9 mouse cellular contexts compared by ENCODE assay signal in the genomic region with DNA sequence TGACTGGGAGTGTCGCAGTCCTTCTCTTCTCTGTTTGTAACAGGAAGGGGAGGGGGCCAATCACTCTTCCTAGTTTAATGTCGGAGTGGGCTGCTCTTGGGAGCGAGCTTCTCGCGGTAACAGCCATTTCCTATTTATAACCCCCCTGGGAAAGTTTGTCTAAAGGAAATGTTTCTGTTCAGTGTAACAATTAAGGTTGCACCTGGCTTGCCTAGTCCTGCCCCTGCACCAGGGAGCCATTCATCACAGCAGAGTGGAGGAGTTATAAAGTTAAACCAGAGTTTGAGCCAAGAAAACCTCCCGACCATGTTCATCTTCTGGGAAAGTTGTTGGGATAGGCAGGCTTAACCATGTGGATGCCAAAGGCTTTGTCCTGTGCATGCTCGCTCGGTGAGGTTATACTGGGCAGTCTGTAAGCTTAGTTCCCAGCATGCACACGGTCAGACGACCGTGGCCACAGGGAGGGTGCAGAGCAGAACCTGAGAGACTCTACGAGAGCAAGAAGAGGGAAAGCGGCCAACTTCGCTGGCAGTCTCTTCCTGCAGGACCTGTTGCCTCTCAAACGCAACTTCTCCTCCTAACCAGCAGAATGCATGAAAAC.
DNase-seq lines count a peak whose midpoint lies in the region; ATAC-seq and TF ChIP-seq lines count a peak whose summit lies in the region.
"Had no signal": no experiment of that assay in that cellular context is flagged by ENCODE, and none has a peak within 500 bp of the region (broad histone marks: within the 10 kb centered on the region; RNA-seq: fewer than 3 reads in every experiment).

No protein-coding gene starts in this region.

- peak overlapping the region; percentile 50 for H3K4me2 ChIP-seq in heart, embryonic 11.5 days
- H3K4me2 ChIP-seq in limb, embryonic 12.5 days, result peak overlapping the region; percentile 53

- TF ChIP-seq CTCF in E14TG2a.4 (conservative IDR thresholded peaks at IDR 0.05; ENCODE audit: low read length), result no peak

- H3K4me1 ChIP-seq in E14TG2a.4 (replicated peaks; ENCODE audit: low read depth, low read length), result peaks cover 22% of the 10 kb centered on the region
- H3K4me1 ChIP-seq in heart, embryonic 11.5 days (ENCODE audit: control insufficient read depth, insufficient read depth, low read length), result no peaks in the 10 kb centered on the region
- peaks cover 46% of the 10 kb centered on the region for H3K4me1 ChIP-seq in limb, embryonic 12.5 days (replicated peaks)

- H3K9me3 ChIP-seq in E14TG2a.4 (ENCODE audit: low read length), result peaks cover 5% of the 10 kb centered on the region; the same call in 1 of the 2 replicates
- H3K9me3 ChIP-seq in heart, embryonic 11.5 days (replicated peaks; ENCODE audit: control insufficient read depth, low read length), result no peaks in the 10 kb centered on the region; the same call in 1 of the 2 replicates
- peaks cover 3% of the 10 kb centered on the region; the same call in 1 of the 2 replicates for H3K9me3 ChIP-seq in limb, embryonic 12.5 days

- H3K27me3 ChIP-seq in E14TG2a.4 (ENCODE audit: insufficient read depth, low read length), result peaks cover 6% of the 10 kb centered on the region
- no peaks in the 10 kb centered on the region for H3K27me3 ChIP-seq in heart, embryonic 11.5 days (ENCODE audit: control insufficient read depth, insufficient read depth, low read length)
- no peaks in the 10 kb centered on the region for H3K27me3 ChIP-seq in limb, embryonic 12.5 days

- whole genome bisulfite sequencing in heart, embryonic 11.5 days (ENCODE audit: insufficient replicate concordance), result 41% methylated on average over 15 of the region's 15 CpGs
- WGBS in limb, embryonic 12.5 days, result 4% methylated on average over 15 of the region's 15 CpGs

- no peak overlapping the region for H3K27ac ChIP-seq in heart, embryonic 11.5 days (ENCODE audit: low read depth, low read length)
- peak overlapping the region; percentile 88 for H3K27ac ChIP-seq in limb, embryonic 12.5 days

- DNase-seq in adrenal gland, adult 2 months, result peak; percentile 10
- no peak for DNase-seq in adrenal gland, adult 8-10 months
- no peak for DNase-seq in layer of hippocampus, postnatal 25 days (ENCODE audit: extremely low spot score in 1 of 2, low spot score in 1 of 2)
- DNase-seq in cerebellum, postnatal 36 days, result no peak
- DNase-seq: cerebellum, postnatal 14 days had no signal

- H3K4me3 ChIP-seq in E14TG2a.4 (replicated peaks; ENCODE audit: low read length), result peak overlapping the region; percentile 73
- H3K4me3 ChIP-seq in heart, embryonic 11.5 days (ENCODE audit: low read depth, low read length), result no peak overlapping the region
- H3K4me3 ChIP-seq in limb, embryonic 12.5 days (replicated peaks), result peak overlapping the region; percentile 21

- ATAC-seq in heart, embryonic 11.5 days (replicated peaks; ENCODE audit: insufficient number of reproducible peaks, low FRiP score, low TSS enrichment), result no peak
- peak; percentile 94 for ATAC-seq in limb, embryonic 12.5 days (ENCODE audit: insufficient number of reproducible peaks, insufficient read depth, low FRiP score, low TSS enrichment, low read depth)
- no peak for ATAC-seq in megakaryocyte, adult 5-6 weeks (ENCODE audit: poor library complexity, severe bottlenecking)

- no peak overlapping the region for H3K9ac ChIP-seq in heart, embryonic 11.5 days (ENCODE audit: low read depth, low read length)
- no peak overlapping the region for H3K9ac ChIP-seq in limb, embryonic 12.5 days (replicated peaks)

- no peaks in the 10 kb centered on the region for H3K36me3 ChIP-seq in E14TG2a.4 (ENCODE audit: insufficient read depth, low read length)
- no peaks in the 10 kb centered on the region for H3K36me3 ChIP-seq in heart, embryonic 11.5 days (ENCODE audit: control insufficient read depth, insufficient read depth, low read length)
- H3K36me3 ChIP-seq in limb, embryonic 12.5 days, result no peaks in the 10 kb centered on the region
